ENCODE assay signal across 8 mouse cellular contexts in genomic region chr1:89457126-89458031, GRCm38 (mm10). TPM values are rescaled to one million over a fixed set of nuclear protein-coding genes. Genes with fewer than 3 reads are reported as not detected.
DNase-seq lines count a peak whose midpoint lies in the region; ATAC-seq and TF ChIP-seq lines count a peak whose summit lies in the region.

No protein-coding gene starts in this region.

- peaks cover 41% of the 10 kb centered on the region for H3K4me1 ChIP-seq in heart, embryonic 12.5 days (replicated peaks)
- peaks cover 20% of the 10 kb centered on the region for H3K4me1 ChIP-seq in hindbrain, embryonic 14.5 days (replicated peaks; ENCODE audit: control insufficient read depth, insufficient read depth, low read length)
- H3K4me1 ChIP-seq in midbrain, embryonic 12.5 days: peaks cover 34% of the 10 kb centered on the region
- no peaks in the 10 kb centered on the region for H3K4me1 ChIP-seq in thymus, adult 2 months (replicated peaks; ENCODE audit: control insufficient read depth, insufficient read depth, low read length)

- no peak overlapping the region for H3K27ac ChIP-seq in heart, embryonic 12.5 days (ENCODE audit: poor library complexity, severe bottlenecking)
- H3K27ac ChIP-seq in hindbrain, embryonic 14.5 days: no peak overlapping the region
- H3K27ac ChIP-seq in midbrain, embryonic 12.5 days (replicated peaks): no peak overlapping the region
- H3K27ac ChIP-seq in thymus, adult 2 months (ENCODE audit: control insufficient read depth, insufficient read depth, low read length): no peak overlapping the region

- H3K27me3 ChIP-seq in heart, embryonic 12.5 days (replicated peaks): no peaks in the 10 kb centered on the region
- no peaks in the 10 kb centered on the region for H3K27me3 ChIP-seq in hindbrain, embryonic 14.5 days (ENCODE audit: control insufficient read depth, insufficient read depth, low read length)
- peaks cover 7% of the 10 kb centered on the region; the same call in 1 of the 2 replicates for H3K27me3 ChIP-seq in midbrain, embryonic 12.5 days
- H3K27me3 ChIP-seq in thymus, adult 2 months (ENCODE audit: control insufficient read depth, insufficient read depth, low read length): peaks cover 6% of the 10 kb centered on the region

- 70% methylated on average over 17 of the region's 17 CpGs for WGBS in heart, embryonic 12.5 days
- 50% methylated on average over 17 of the region's 17 CpGs for WGBS in hindbrain, embryonic 14.5 days
- WGBS in midbrain, embryonic 12.5 days: 53% methylated on average over 17 of the region's 17 CpGs
- WGBS in thymus, adult 2 months: 82% methylated on average over 17 of the region's 17 CpGs

- H3K36me3 ChIP-seq in heart, embryonic 12.5 days: no peaks in the 10 kb centered on the region
- no peaks in the 10 kb centered on the region for H3K36me3 ChIP-seq in hindbrain, embryonic 14.5 days (replicated peaks; ENCODE audit: control insufficient read depth, insufficient read depth)
- peaks cover 8% of the 10 kb centered on the region; the same call in 1 of the 2 replicates for H3K36me3 ChIP-seq in midbrain, embryonic 12.5 days
- no peaks in the 10 kb centered on the region for H3K36me3 ChIP-seq in thymus, adult 2 months (ENCODE audit: control insufficient read depth, insufficient read depth, low read length)

- H3K4me3 ChIP-seq in heart, embryonic 12.5 days: no peak overlapping the region
- peak overlapping the region; percentile 92 for H3K4me3 ChIP-seq in hindbrain, embryonic 14.5 days (replicated peaks; ENCODE audit: low read length)
- H3K4me3 ChIP-seq in midbrain, embryonic 12.5 days: 0 out of 2 replicates have a peak overlapping the region, but pooled peaks have one; percentile 92
- no peak overlapping the region for H3K4me3 ChIP-seq in thymus, adult 2 months (ENCODE audit: control insufficient read depth, insufficient read depth, low read length)

- no peak overlapping the region for H3K9ac ChIP-seq in heart, embryonic 12.5 days
- H3K9ac ChIP-seq in hindbrain, embryonic 14.5 days: peak overlapping the region; percentile 93; the same call in 1 of the 2 replicates
- H3K9ac ChIP-seq in midbrain, embryonic 12.5 days (replicated peaks): no peak overlapping the region

- no peak for DNase-seq in heart, postnatal 4 days
- DNase-seq in R1 (ENCODE audit: low read depth, low spot score): peak; percentile 83
- DNase-seq in hindbrain, embryonic 14.5 days (ENCODE audit: low spot score): no peak
- no peak for DNase-seq in thymus, adult 2 months
- DNase-seq in gastrocnemius, postnatal 14 days: no peak
- DNase-seq in adrenal gland, postnatal 4 days (ENCODE audit: low spot score in 2 of 2): no peak

- 0 out of 2 replicates have a peak, but pooled peaks cover 3% of the 10 kb centered on the region for H3K9me3 ChIP-seq in heart, embryonic 12.5 days (replicated peaks)
- peaks cover 6% of the 10 kb centered on the region; the same call in 1 of the 2 replicates for H3K9me3 ChIP-seq in hindbrain, embryonic 14.5 days (ENCODE audit: control insufficient read depth, low read length)
- peaks cover 10% of the 10 kb centered on the region for H3K9me3 ChIP-seq in midbrain, embryonic 12.5 days

- no peak for TF ChIP-seq POLR2A in thymus, adult 2 months (IDR thresholded peaks at IDR 0.05; ENCODE audit: control insufficient read depth, extremely low read depth, insufficient read depth, low read length, poor library complexity)

- TF ChIP-seq CTCF in thymus, adult 2 months (IDR thresholded peaks at IDR 0.05; ENCODE audit: borderline replicate concordance, control insufficient read depth, extremely low read depth, insufficient read depth, low read length, poor library complexity): no peak

- peak overlapping the region; percentile 91 for H3K4me2 ChIP-seq in heart, embryonic 12.5 days
- peak overlapping the region; percentile 70 for H3K4me2 ChIP-seq in hindbrain, embryonic 14.5 days (replicated peaks)
- H3K4me2 ChIP-seq in midbrain, embryonic 12.5 days (replicated peaks): peak overlapping the region; percentile 93

- no peak for ATAC-seq in heart, embryonic 12.5 days (ENCODE audit: insufficient number of reproducible peaks, low FRiP score)
- no peak for ATAC-seq in hindbrain, embryonic 14.5 days (ENCODE audit: low FRiP score)
- no peak for ATAC-seq in midbrain, embryonic 12.5 days (ENCODE audit: low FRiP score, low read depth)

- intact Hi-C loops in gastrocnemius, postnatal 14 days (cut with DNase I; ENCODE audit: low total_unique reads): loop anchor here (5.0 kb wide), 1 partner anchor 65 kb away; no protein-coding TSS in a partner anchor

RNA-seq across cellular contexts. Expression of gene Agap1, which starts 2.8 kb away (rescaled TPM):
- polyA plus RNA-seq in heart, embryonic 12.5 days (2016; fragmentation: Nextera tagmentation; extraction: Ambion mirVana): 16.3 and 16.6 TPM in 2 replicates
- total RNA-seq in heart, postnatal 4 days (2021): 10 to 100 TPM; 58.9 to 65.8 TPM
- polyA plus RNA-seq in hindbrain, embryonic 14.5 days (2014; fragmentation: Nextera tagmentation; extraction: Ambion mirVana): 72.2 and 81.2 TPM in 2 replicates
- polyA plus RNA-seq in midbrain, embryonic 12.5 days (2016; fragmentation: Nextera tagmentation; extraction: Ambion mirVana): 61.9 and 91.4 TPM in 2 replicates
- 3.9 and 4.3 TPM in 2 replicates for polyA plus RNA-seq in thymus, adult 2 months (2012; rRNA removed)
- 10 to 100 TPM; 28.3 to 32.3 TPM for total RNA-seq in gastrocnemius, postnatal 14 days (2021)
- 10 to 100 TPM; 85.5 to 97.5 TPM for total RNA-seq in adrenal gland, postnatal 4 days (2021)

Comparison
In these comparisons a context has a peak if more than half of its experiments do, and no peak if none do; other contexts are left out.
1. H3K4me3 ChIP-seq: peak in hindbrain, embryonic 14.5 days (single experiment) and midbrain, embryonic 12.5 days (single experiment); none in heart, embryonic 12.5 days (single experiment) and thymus, adult 2 months (single experiment).
2. Peak in every context shown above with its lines, with median percentiles within 50 percentile points of each other: H3K4me2 ChIP-seq.